Mouse (Mus musculus) urinary bladder, postnatal 36 days (tissue): ENCODE data around the gene Gdf7.

Experiments
- DNase-seq, 2 experiments: peaks; one replicate each; pipeline ENCODE4 v3.0.0; 2022; ENCODE audit warnings: low spot score in 2 of 2, mixed read lengths in 1 of 2

Gene Gdf7

DNA sequence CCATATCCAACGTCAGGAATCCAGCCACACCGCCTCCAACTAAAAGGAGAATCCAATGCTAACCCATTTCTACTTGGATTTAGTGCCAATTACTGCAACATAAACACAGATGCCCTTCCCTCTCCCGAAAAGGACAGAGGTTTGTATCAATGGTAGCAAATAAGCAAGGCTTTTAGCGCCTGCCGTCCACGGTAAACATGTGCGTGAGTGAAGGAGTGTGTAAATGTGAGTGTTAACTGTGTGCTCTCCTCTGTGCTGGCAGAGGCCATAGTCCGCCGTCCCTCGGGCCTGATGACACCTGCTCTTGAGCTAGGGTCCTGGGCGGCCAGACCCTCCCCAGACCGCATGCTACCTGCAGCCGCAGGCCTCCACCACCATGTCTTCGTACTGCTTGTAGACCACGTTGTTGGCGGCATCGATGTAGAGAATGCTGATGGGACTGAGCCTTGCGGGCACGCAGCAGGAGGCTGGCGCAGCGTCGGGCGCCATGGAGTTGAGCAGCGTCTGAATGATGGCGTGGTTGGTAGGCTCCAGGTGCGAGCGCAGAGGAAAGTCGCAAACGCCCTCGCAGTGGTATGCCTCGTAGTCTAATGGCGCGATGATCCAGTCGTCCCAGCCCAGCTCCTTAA is 4.1 kb downstream of the Gdf7 start:
- no peak for DNase-seq

DNA sequence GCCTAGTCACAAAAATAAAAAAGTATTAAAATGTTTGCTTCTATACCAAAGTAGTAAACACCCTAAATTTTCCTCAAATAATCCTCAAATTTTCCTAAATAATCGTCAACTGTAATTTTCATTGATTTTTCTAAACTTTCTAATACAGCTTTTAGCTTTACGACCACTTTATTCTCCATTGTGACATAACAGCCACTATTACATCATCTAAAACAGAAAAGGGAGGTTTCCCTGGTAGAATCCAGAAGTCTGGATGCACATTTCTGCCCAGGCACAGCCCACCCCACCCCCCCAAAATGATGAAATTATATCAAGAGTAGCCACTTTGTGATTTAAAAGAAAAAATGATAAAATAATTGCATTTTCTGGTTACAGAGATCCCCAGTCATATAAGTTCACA is 5.6 kb downstream of the Gdf7 start:
- no peak for DNase-seq

DNA sequence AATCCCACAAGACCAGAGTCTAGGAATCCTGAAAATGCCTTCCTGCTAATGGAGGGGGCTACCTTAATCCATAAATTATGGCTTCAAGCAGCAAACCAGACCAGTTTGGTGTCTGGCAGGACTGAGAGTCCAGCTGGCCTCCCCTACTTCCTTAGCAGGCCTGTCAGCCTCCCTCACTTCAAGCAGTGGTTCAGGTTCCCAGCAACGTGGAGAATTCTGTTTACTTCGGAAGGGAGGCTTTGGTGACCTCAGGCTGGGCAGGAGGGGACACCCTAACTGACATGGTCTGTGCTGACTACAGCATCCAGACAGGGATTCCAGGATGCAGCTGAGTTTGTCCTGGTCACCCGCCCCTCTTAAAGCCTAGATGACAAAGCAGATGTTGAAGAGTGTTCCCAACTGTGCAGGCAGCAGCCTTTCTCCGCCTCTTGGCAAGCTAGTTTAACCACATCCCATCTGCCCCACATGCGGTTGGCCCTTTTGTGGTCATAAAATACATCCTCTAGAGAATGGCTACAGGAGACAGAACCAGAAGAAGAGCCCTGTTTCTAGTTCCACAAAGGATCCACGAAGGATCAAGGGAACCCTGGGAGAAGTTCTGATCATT is 6.3 kb downstream of the Gdf7 start:
- no peak for DNase-seq

DNA sequence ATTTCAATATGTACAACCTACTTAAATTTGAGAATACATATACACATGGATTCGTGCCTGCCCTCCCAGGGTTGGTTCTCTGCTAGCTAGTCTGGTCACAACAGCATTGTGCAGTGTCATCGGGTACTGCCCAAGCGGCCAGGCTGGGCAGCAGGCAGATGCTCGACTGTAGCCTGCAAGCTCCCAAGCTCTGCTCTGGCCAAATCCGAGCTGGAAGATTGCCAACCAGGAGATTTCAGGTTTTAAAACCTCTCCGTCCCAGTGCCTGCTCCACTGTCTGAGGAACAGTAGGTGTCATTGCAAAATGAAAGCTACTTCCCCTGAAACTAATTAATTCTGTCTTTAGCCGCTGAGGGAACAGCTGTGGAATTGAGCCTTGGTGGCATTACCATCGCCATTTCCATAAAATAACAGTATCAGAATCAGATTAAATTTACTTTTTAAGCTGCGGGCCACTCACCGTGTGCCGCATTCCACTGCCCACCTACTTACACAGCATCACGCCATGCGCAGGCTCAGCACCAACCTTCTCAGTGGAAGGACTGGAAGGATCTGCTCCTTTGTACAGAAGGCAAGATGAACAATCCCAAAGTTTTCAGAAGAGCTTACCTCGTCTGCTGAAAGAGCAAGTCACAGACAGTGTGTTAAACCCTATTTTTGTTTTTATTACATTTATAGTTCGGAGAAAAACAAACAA is 10.4 kb downstream of the Gdf7 start:
- DNase-seq = no peak

DNA sequence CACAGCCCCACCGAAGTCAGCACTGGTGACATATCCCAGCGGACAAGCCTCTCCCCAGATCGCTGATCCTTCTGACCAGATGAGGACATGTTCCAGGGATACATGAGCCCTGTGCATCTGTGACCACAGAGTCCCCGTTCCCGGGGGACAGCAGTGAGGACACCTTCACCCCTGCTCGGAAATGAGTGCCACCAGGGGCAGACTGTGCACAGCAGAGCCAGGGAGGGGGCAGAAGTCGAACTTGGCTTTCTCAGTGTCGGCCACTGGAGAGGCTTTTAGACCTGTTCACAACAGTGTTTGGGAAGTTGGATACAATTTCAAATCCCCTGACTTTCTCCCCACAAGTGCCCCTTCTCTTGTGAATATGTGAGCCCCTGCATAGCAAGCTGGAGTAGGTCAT is 12.3 kb downstream of the Gdf7 start:
- DNase-seq = no peak

DNA sequence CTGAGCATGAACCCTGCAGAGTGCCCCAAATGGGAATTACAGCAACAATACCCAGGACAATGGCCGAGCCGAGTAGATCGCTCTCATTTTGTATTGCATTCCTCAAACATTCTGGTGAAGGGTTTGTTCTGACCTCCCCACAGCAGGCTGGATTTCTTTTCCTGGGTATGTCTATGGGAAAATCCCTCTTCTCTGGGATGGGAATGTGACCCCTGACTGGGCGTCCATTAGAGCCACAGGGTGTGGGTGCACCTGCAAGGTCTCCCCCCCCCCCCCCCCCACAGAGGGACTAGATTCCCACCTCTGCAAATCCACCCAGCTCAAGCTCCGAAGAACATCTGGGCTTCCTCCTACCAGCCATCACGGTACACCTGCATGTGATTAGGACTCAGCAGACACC is 12.7 kb downstream of the Gdf7 start:
- DNase-seq = no peak

DNA sequence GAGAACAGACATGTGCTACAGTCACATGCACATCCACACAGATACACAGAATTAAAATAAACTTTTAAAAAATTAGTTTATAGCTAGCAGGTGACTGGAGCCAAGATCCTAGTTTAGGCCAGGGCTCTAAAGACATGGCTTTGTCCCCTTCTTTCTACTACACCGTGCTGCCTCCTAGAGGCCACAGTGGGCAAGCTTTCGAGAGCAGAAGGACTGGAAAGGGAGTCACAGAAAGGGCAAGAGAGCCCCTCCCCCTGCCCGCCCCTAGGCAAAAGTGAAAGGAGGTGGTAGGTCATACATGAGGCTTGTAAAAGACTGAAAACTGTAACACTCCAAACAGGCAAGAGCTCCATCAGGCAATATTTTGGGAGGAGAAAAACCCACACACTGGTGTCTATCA is 13.8 kb downstream of the Gdf7 start:
- DNase-seq = no peak

DNA sequence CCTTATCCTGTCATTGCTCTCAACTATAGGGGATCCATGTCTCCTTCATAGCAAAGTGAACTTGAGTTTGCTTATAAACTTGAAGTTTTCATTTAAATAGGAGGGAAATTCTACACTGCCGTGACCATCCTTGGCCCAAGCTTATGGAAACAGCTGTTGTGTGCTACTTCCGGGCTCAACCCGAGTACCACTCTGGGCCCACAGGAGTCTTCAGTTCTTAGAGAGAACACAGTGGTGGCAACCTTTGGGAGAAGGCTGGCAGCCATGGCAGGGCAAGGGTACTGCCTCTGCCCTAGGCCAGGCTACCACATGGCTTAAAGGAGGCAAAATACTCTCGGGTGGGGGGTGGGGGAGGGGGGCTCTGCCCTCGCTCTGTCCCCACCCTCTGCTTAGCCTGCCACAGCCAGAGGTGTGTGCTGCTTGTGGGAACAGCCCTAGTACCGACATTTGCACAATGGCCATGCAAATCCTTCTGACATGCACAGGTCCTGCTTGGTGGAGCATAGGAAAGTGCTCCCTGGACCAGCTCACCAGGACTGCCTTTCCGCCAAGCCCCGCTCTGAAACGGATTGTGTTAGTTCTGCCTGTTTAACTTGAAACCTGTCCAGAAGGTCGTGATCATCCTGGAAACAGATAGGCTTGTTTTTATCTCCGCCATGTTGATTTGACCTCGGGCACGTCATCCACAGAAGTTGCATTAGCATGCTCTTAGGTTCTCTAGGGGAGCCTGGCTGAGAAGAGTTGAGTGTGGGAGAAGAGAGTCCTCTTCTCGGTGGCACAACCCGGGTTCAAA is 20.3 kb downstream of the Gdf7 start:
- DNase-seq = no peak

DNA sequence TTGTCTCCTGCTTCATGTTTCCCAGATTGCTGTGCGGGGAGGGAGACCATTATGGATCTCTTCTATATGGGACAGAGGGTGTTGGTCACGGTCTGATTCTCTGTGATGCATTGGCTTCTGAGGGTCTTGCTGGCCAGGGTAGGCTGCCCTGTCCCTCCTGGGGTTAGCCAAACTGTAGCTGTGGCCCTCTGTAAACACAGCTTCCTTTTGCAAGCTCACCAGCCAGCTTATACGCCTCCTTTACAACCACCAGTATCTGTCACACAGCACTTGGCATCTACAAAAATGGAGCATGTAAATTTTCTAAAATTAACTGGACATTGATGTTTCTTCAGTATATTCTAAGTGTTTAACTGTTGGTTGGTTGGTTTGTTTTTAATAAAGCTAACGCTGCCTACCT is 26.3 kb downstream of the Gdf7 start:
- DNase-seq = no peak

DNA sequence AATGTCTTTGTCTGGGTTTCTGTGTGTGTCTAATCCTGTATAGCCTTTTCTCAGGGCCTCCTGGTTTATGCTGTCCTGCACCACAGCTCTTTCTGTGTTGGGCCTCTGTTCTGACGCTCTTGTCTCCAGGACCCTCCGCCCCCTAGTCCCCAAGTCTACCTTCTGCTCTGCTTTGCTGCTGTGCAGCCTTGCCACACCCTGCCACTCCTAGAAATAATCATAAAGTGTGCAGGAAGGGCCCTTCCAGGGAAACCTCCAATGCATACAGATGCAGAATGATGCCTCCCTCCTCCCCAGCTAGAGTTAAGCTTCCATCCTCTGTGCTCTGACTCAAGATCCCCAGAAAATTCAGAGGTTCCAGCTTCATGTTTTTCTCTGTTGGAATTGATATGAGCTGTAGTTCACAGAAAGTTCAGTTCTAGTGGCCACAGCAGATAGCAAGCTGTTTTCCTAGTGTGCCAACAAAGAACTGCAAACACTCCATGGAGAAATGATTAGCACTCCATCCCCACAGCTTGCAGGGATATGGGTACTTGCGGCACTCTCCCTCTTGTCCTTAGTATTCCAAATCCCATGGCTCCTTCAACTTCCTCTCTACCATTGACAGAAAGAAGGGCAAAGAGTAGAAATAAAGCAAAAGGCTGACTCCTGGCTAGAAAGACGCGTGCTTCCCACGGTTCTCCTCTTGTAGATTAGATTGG is 28.1 kb downstream of the Gdf7 start:
- DNase-seq = no peak

DNA sequence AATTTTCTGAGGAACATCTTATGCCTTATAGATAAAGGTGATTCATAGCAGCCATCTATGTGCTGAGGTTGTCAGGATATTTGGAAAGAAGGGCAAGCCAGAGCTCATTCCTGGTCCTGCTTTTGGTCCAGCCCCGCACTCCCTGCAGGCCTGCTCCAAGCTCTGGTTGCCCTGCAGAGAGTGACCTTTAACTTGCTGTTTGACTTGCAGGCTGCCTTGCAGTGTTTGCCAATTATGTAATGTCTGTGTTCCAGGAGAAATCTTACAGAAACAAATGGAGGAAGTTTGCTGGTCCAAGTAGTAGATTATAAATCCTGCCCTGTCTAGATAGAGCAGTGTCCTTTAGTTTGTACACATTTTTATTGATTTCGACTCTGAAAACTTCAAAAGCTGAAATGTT is 30.3 kb downstream of the Gdf7 start:
- no peak for DNase-seq

DNA sequence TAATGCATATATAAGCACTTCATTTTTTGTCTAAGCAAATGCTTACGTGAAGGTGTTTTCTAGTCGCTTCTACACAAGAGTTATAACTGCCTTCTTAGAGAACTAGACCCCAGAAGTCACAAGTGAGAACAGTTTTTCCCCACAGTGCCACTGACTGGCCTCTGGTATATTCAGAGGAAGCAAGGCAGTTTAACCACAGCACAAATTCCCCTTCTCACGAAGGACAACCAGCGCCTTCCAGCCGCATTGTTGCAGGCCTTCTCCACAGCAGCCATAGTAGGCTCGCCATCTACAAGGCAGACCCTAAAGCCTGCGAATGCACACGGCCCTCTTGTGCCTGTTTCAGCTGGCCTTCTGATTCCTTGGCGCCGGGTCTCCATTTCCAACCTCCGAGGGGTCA is 32.1 kb downstream of the Gdf7 start:
- DNase-seq = no peak

DNA sequence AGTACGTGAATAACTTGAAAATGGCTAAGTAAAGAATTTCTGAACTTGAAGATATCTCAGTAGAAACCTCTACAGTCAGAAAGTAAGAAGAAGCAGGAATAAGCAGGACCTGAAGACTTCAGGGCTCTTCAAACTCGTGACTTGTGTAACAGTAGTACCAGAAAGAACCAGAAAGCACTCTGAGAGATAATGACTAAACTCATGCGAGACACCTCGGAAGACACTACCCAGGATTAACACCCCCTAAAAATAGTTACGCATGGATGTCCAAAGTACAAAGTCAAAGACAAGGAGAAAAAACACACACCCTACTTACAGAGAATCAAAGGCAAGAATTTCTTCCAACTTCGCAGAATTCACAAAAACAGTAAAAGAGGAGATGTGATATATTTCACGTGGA is 35.4 kb downstream of the Gdf7 start:
- DNase-seq = no peak

DNA sequence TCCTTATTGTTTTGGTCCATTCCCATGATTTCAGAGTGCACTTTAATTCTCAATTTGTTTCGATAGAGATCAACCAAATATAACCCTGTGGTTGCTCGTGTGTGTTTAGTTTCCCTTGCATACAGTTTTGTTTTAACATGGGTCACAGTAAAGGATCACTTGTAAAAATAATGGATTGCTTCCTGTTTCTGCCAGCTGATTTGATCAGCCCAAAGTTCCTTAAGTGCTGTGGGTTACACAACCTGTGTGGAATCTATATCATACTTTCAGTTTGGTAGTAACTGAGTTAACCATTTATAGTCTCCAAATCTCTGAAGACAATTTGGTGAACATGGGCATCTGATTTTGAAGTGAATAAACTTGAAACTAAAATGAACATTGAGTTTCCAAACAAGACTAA is 41.5 kb downstream of the Gdf7 start:
- DNase-seq = no peak
